Mouse (Mus musculus) gonadal fat pad, adult 2 months (tissue): ENCODE measurements around the gene Phlda1. TPM values are rescaled to one million over a fixed set of nuclear protein-coding genes. Genes with fewer than 3 reads are reported as not detected.

Experiments
- DNase-seq: peaks from one replicate; pipeline ENCODE4 v3.0.0-alpha.2; 2012; ENCODE audit warnings: low read depth
- polyA plus RNA-seq: library from polyadenylated mRNA; depleted of rRNA; stranded (reverse); fragments of >200 nt; gene quantifications from 2 replicates; pipeline ENCODE4 v1.2.3, GENCODE M21; 2012; rRNA removed

Gene Phlda1
- polyA plus RNA-seq, 1 experiment = 25.0 TPM

GRCm38 (mm10) chr10:111527057-111527456 is 21.0 kb downstream of the Phlda1 start:
- DNase-seq = no peak

GRCm38 (mm10) chr10:111527613-111528012 is 21.5 kb downstream of the Phlda1 start:
- no peak for DNase-seq

DNA sequence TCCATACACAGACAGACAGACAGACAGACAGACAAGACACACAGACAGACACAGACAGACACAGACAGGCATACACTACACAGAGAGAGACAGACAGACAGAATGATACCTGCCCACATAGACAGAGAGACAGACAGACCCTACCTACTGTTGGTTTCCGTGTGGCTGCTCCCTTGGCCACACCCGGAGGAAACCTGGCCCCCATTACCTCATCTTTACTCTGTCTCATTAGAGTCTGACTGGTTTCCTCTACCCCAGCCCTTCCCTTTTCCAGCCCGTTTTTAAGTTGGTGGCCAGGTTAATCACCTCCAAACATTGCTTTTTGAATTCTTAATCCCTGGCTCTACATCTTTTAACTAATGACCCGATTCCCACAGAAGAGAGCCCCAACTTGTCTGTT is 22.2 kb downstream of the Phlda1 start:
- DNase-seq = no peak

- no peak for DNase-seq
Measured at GRCm38 (mm10) chr10:111530398-111530797, 24.3 kb downstream of the Phlda1 start.

GRCm38 (mm10) chr10:111534691-111535090 is 28.6 kb downstream of the Phlda1 start:
- DNase-seq = no peak

GRCm38 (mm10) chr10:111537410-111537809 is 31.3 kb downstream of the Phlda1 start:
- DNase-seq = no peak

GRCm38 (mm10) chr10:111539724-111540324 is 33.7 kb downstream of the Phlda1 start:
- DNase-seq = peak; percentile 58

DNA sequence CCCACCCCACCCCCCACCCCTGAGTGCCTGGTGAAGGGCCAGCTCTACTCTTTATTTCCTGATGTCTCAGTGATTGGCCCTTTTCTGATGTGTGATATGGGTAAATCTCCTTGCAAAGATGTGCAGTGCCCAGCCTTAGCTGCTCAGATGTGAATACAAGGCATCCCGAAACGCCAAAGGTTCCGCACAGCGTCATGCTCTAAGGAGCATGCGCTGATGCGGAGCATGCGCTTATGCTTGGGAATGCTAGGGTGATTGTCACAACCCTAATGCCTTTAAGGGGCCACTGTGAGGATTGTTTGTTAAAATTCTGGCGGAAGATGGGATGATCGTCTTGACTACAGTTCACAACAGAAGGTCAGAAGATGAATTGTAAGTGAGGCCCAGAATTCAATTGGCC is 34.6 kb downstream of the Phlda1 start:
- DNase-seq = no peak

DNA sequence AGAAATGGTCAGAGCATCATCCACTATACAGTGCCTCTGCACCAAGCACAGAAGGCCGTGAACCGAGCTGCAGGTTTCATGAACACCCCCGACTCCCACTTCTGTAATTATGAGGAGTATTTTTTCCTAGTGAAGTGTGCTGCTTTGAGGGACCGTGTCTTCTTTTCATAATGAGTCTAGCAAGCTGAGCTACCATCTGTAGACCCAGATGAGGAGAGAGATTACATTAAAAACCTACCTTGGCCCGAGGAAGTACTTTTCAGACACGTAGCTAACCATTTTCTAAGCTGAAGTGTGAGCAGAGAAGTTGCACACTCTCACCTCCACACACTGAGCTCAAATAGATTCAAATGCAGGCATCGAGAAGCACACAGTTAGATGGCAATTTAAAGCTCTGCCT is 37.0 kb downstream of the Phlda1 start:
- DNase-seq = no peak

DNA sequence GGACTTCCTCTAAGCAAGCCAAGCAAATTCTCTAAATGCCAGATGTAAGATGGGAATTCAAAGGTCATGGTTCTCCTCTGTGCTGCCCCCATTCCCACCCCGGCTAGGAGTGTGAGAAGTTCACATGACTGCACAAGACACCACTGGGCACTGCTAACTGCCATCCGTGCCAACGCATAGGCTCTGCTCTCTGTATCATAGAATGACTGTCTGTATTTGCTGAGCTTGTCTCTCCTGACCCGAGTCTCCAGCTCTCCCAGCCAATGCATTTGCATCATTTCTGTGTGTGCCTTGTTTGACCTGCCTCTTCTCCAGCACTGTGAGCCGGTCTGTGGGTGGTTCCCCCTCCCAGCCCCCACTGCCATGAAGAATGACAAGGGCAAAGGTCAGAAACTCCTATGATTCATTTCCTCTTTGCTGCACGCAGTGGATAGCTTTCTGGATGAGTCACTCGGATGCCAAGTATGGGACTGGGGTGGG is 37.7 kb downstream of the Phlda1 start:
- no peak for DNase-seq

DNA sequence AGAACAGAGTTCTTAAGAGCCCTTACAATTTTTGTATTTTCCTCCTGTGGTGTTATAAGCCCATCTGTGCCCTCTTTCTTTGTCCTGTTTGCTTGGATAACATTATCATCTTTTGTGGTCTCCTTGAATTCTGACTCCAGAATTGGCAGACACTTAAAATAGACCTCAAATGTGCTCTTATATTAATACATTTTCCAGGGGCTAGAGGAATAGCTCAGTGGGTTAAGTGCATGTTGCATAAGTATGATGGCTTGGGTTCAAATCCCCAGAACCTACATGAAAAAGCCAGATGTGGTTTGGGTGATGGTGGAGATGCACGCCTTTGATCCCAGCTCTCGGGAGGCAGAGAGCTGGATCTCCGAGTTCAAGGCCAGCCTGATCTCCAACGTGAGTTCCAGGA is 38.2 kb downstream of the Phlda1 start:
- DNase-seq = no peak

DNA sequence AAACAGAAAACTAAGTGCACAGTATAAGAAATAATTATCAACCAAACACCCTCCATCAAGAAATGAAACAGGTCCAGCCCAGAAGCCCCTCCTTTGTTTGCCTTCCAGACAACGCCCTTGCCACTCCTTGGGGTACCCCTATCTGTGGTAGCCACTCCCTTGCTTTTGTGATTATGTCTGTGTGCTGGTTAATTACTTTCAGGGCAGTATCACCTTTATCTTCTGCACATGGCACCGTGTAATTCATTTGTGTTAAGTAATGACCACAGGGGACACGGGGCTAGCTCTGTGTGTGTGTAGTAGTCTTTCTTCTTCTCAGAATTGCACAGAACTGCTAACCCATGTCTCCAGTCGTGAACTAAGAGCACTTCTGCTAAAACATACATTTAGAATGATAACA is 39.6 kb downstream of the Phlda1 start:
- no peak for DNase-seq

GRCm38 (mm10) chr10:111547881-111548372 is 41.8 kb downstream of the Phlda1 start:
- no peak for DNase-seq

DNA sequence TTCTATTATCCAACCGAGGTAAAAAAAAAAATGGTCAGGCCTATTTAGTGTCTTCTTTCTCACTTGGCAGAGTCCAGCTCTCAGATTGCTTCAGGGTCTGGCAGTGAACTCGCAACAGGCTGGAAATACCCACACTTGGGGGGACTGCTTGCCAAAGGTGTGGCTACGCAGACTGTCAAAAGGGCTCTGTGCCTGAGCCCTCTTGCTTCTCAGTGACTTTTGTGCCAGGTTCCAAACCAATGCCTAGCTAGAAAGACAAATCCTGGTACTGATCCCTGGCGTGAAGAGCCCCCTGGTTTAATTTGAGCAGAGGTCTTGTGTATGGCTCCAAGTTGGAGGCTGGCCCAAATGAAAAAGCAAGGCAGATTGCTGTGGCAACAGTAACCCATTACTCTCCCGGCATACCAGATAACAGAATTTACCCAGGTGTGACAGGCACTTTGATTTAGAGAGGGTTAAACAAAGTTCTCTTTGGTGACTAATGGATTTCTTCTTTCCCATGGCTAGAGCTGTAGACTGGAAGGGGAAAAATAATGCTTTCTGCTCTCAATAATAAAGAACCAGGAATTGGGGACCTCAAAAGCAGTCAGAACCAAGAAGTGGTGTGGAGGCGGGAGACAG is 44.1 kb downstream of the Phlda1 start:
- DNase-seq = peak; percentile 66

GRCm38 (mm10) chr10:111553695-111554094 is 47.6 kb downstream of the Phlda1 start:
- DNase-seq = no peak

- no peak for DNase-seq
Measured at GRCm38 (mm10) chr10:111554651-111555050, 48.6 kb downstream of the Phlda1 start.

GRCm38 (mm10) chr10:111558211-111558610 is 52.1 kb downstream of the Phlda1 start:
- DNase-seq = no peak

Other genes starting within 250 kb of the Phlda1 start
- 1.9 and 2.0 TPM in 2 replicates for gene Bbs10, start 207.6 kb upstream of the Phlda1 start, polyA plus RNA-seq
- gene Nap1l1, start 33.1 kb upstream of the Phlda1 start, polyA plus RNA-seq = 20.9 and 27.9 TPM in 2 replicates